Mouse (Mus musculus) liver, adult 2 months (tissue): ENCODE measurements around the gene Cbx8. TPM values are rescaled to one million over a fixed set of nuclear protein-coding genes. Genes with fewer than 3 reads are reported as not detected.

Experiments
- DNase-seq: peaks from one replicate; pipeline ENCODE4 v3.0.0-alpha.2; 2011; ENCODE audit warnings: low read depth, low spot score; ENCODE audit errors: extremely low read depth
- H3K27ac ChIP-seq: fragments of 200-500 bp; replicated peaks from 2 replicates; pipeline ENCODE4 v1.5.1; 2012; ENCODE audit warnings: low read depth, mild to moderate bottlenecking, control low read depth, inconsistent platforms, low read length; ENCODE audit not compliant: insufficient read depth
- H3K27me3 ChIP-seq: fragments of 200-500 bp; 2 replicates; pipeline ENCODE4 v1.6.1; 2012; ENCODE audit warnings: mild to moderate bottlenecking, moderate library complexity, low read length, inconsistent platforms; ENCODE audit not compliant: control insufficient read depth, insufficient read depth
- H3K36me3 ChIP-seq: fragments of 200-500 bp; 2 replicates; pipeline ENCODE4 v1.6.1; 2012; ENCODE audit warnings: low read length, inconsistent platforms; ENCODE audit not compliant: control insufficient read depth, insufficient read depth
- H3K4me1 ChIP-seq: fragments of 200-500 bp; 2 replicates; pipeline ENCODE4 v1.6.1; 2011; ENCODE audit warnings: low read length; ENCODE audit not compliant: control insufficient read depth, insufficient read depth
- H3K4me3 ChIP-seq: fragments of 200-500 bp; 2 replicates; pipeline ENCODE4 v1.5.1; 2011; ENCODE audit warnings: low read depth, mild to moderate bottlenecking, control low read depth, low read length, moderate library complexity; ENCODE audit not compliant: insufficient read depth
- H3K79me2 ChIP-seq: fragments of 200-500 bp; 2 replicates; pipeline ENCODE4 v1.6.1; 2012; ENCODE audit warnings: inconsistent platforms, mild to moderate bottlenecking, low read length, moderate library complexity; ENCODE audit not compliant: control insufficient read depth, insufficient read depth
- H3K9ac ChIP-seq: fragments of 200-500 bp; 2 replicates; pipeline ENCODE4 v1.6.1; 2012; ENCODE audit warnings: low read depth, mild to moderate bottlenecking, control low read depth, inconsistent platforms, low read length
- CTCF ChIP-seq: fragments of 200-500 bp; IDR thresholded peaks from 2 replicates; pipeline ENCODE4 v1.5.1; 2011; ENCODE audit warnings: low read depth, low read length, control low read depth
- POLR2A ChIP-seq: fragments of 200-500 bp; IDR thresholded peaks from 2 replicates; pipeline ENCODE4 v1.6.1; 2011; ENCODE audit warnings: low read length, control low read depth; ENCODE audit not compliant: insufficient read depth; ENCODE audit errors: extremely low read depth
- WGBS: fragments of 180-500 bp; shearing (Covaris S2); methylation state at CpG from one replicate; pipeline ENCODE4 v1.1.7; 2018; 5-methylcytosine and 5-hydroxymethylcytosine counted together
- polyA plus RNA-seq: library from polyadenylated mRNA; depleted of rRNA; stranded (reverse); fragments of >200 nt; gene quantifications from 2 replicates; pipeline ENCODE4 v1.2.3, GENCODE M21; 2012
- total RNA-seq: library from RNA; depleted of rRNA; stranded (reverse); fragments of >200 nt; gene quantifications from 2 replicates; pipeline ENCODE4 v1.2.3, GENCODE M21; 2014

Cbx8 gene
- total and polyA plus RNA-seq, 2 experiments = 1.7 to 5.1 TPM

GRCm38 (mm10) chr11:119048133-119048510, 7.4 kb upstream of the Cbx8 start:
- H3K36me3 ChIP-seq = no peaks in the 10 kb centered on the region
- H3K79me2 ChIP-seq = no peaks in the 10 kb centered on the region
- 5% methylated on average over 13 of the region's 13 CpGs for WGBS
- no peak overlapping the region for H3K4me3 ChIP-seq
- H3K9ac ChIP-seq = no peak overlapping the region
- DNase-seq = no peak
- H3K27me3 ChIP-seq = no peaks in the 10 kb centered on the region; the same call in 1 of the 2 replicates
- H3K4me1 ChIP-seq = peaks cover 19% of the 10 kb centered on the region
- TF ChIP-seq POLR2A (no peak), CTCF (no peak)
- H3K27ac ChIP-seq = no peak overlapping the region

GRCm38 (mm10) chr11:119047261-119048132, 6.7 kb upstream of the Cbx8 start:
- H3K27ac ChIP-seq = no peak overlapping the region
- no peaks in the 10 kb centered on the region for H3K36me3 ChIP-seq
- 4% methylated on average over 42 of the region's 43 CpGs for WGBS
- no peak overlapping the region for H3K9ac ChIP-seq
- no peak for DNase-seq
- no peaks in the 10 kb centered on the region; the same call in 1 of the 2 replicates for H3K27me3 ChIP-seq
- no peaks in the 10 kb centered on the region for H3K79me2 ChIP-seq
- no peak overlapping the region for H3K4me3 ChIP-seq
- TF ChIP-seq POLR2A (no peak), CTCF (no peak)
- H3K4me1 ChIP-seq = peaks cover 15% of the 10 kb centered on the region

- 2% methylated on average over 39 of the region's 39 CpGs for WGBS
- peak; percentile 44; the same call in 1 of the 2 replicates for TF ChIP-seq POLR2A
- no peak for TF ChIP-seq CTCF
- peaks cover 2% of the 10 kb centered on the region; the same call in 1 of the 2 replicates for H3K27me3 ChIP-seq
- H3K4me3 ChIP-seq = no peak overlapping the region
- no peaks in the 10 kb centered on the region for H3K79me2 ChIP-seq
- H3K9ac ChIP-seq = no peak overlapping the region
- H3K27ac ChIP-seq = peak overlapping the region; percentile 69
- H3K4me1 ChIP-seq = peaks cover 16% of the 10 kb centered on the region
- no peaks in the 10 kb centered on the region for H3K36me3 ChIP-seq
- peak; percentile 90 for DNase-seq
Observed at GRCm38 (mm10) chr11:119046601-119047245, 6.0 kb upstream of the Cbx8 start.

- Histone ChIP-seq H3K4me1 (peaks cover 26% of the 10 kb centered on the region), H3K27ac (peak overlapping the region; percentile 93), H3K36me3 (no peaks in the 10 kb centered on the region), H3K9ac (peak overlapping the region; percentile 84), H3K79me2 (no peaks in the 10 kb centered on the region), H3K4me3 (peak overlapping the region; percentile 61), H3K27me3 (peaks cover 4% of the 10 kb centered on the region; the same call in 1 of the 2 replicates)
- WGBS = 5% methylated on average over 41 of the region's 41 CpGs
- peak; percentile 74 for TF ChIP-seq POLR2A
- peak; percentile 66 for TF ChIP-seq CTCF
- DNase-seq = peak; percentile 91
Observed at GRCm38 (mm10) chr11:119044551-119045337, 4.0 kb upstream of the Cbx8 start.

GRCm38 (mm10) chr11:119043761-119044550, 3.2 kb upstream of the Cbx8 start:
- H3K79me2 ChIP-seq = no peaks in the 10 kb centered on the region
- H3K4me1 ChIP-seq = peaks cover 27% of the 10 kb centered on the region

More at GRCm38 (mm10) chr11:119043761-119044550, 3.2 kb upstream of the Cbx8 start:
- peaks cover 4% of the 10 kb centered on the region; the same call in 1 of the 2 replicates for H3K27me3 ChIP-seq
- no peak overlapping the region for H3K27ac ChIP-seq
- WGBS = 24% methylated on average over 10 of the region's 10 CpGs
- TF ChIP-seq CTCF = peak; percentile 64
- TF ChIP-seq POLR2A = no peak
- H3K4me3 ChIP-seq = no peak overlapping the region
- H3K9ac ChIP-seq = peak overlapping the region; percentile 13; the same call in 1 of the 2 replicates
- DNase-seq = peak; percentile 31
- H3K36me3 ChIP-seq = no peaks in the 10 kb centered on the region
